Mouse (Mus musculus) heart, adult 9 months (tissue): ENCODE measurements around the gene Slc35f2.

Experiments used
- DNase-seq, 2 experiments: peaks; one replicate each; pipeline ENCODE4 v3.0.0; 2022; ENCODE audit warnings: low spot score in 2 of 2

Slc35f2 gene

GRCm38 (mm10) chr9:53771344-53772021, at the start of gene Slc35f2:
Gene Slc35f2, plus strand, starts transcription at chr9:53771538.
- no peak for DNase-seq

GRCm38 (mm10) chr9:53740829-53741404, 30.4 kb upstream of the Slc35f2 start:
- no peak for DNase-seq

DNA sequence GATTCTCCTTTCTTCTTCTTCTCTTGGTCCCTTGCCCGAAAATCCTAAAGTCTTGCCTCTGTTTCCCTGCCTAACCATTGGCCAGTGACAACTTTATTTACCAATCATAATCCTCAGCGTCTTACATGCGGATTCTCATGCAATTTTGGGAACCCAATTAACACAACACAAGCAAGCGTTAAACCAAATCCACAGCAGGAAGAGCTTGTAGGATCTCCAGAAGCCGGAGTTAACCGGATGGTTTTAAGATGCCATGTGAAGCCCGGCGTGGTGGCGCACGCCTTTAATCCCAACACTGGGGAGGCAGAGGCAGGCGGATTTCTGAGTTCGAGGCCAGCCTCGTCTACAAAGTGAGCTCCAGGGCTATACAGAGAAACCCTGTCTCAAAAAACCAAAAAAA, 20.9 kb upstream of the Slc35f2 start:
- no peak for DNase-seq

- no peak for DNase-seq
Observed at GRCm38 (mm10) chr9:53750899-53751298, 20.4 kb upstream of the Slc35f2 start.

DNA sequence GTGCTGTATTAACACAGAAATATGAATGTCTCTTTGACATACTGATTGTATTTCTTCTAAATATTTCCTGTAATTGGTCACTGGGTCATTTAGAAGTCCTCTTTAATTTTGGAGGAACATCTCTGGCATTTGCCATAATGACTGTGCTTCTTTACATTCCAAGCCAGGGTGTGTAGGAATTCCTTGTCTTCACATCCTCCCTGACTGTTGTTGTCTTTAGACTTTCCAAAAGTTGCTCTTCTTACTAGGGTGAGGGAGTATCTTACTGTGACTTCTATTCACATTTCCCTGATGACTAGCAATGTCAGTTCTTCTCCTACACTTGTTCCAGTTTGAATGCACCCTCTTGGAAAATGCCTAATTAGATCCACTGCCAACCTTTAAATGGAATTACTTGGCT, 16.5 kb upstream of the Slc35f2 start:
- DNase-seq, result no peak

GRCm38 (mm10) chr9:53758142-53758541, 13.2 kb upstream of the Slc35f2 start:
- no peak for DNase-seq

- no peak for DNase-seq
Observed at GRCm38 (mm10) chr9:53764697-53765096, 6.6 kb upstream of the Slc35f2 start.

DNA sequence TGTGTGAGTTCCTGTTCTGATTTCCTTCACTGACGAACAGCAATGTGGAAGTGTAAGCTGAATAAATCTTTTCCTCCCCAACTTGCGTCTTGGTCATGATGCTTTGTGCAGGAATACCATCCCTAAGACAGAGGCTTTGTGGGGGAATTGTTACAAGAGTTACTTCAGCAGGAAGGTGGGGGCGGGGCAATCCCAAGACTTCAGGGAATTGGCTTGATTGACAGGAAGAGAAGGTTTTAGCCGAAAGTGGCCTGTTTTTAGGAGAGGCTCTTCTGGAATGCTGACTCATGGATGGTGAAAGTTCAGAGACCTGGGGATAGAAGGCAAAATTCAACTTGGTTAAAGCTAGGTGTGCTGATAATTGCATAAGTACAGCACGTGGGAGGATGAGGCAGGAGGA, 2.9 kb upstream of the Slc35f2 start:
- no peak for DNase-seq

GRCm38 (mm10) chr9:53770771-53771343, 481 bp upstream of the Slc35f2 start:
- no peak for DNase-seq

GRCm38 (mm10) chr9:53772121-53772561, 803 bp downstream of the Slc35f2 start:
- no peak for DNase-seq

GRCm38 (mm10) chr9:53775511-53775910, 4.2 kb downstream of the Slc35f2 start:
- DNase-seq, result no peak

DNA sequence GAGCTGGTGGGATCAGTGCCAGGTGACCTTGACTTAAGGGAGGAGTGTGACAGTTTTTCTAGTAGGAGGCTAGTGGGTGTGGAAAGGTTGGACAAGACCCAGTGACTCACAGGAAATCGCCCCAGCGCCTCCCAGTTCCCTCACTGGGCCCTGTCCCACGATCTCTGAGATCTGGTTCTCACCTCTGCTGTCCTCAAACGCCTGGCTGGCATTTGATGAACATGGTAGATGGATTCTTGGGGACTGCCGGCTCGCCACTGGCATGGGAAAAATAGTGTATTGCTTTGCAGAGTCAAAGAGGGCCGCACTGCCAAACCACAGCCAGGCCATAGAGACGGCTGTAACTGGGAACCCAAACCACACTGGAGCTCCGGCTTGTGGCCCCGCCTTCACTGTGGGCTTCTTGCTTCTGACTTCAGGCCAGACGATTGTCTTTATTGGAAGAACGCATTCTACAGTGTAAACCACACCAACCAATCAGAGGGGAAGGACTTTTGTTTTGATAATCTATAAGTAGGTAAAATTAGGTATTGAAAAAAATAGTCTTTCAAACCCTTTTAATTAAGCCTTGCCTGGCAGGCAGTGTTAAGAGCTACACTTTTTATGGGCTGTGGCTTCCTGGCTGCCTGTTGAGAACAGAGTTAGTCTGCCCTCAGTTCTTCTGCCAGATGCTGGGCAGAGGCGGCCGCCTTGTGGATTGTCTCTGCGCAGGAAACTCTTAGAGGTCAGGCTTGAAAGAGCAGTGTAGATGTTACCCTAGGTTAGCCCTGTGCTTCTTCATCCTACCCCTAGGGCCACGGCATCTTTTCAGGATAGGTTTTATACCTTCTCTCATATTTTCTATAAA, 15.4 kb downstream of the Slc35f2 start:
- DNase-seq, result no peak

- DNase-seq, result no peak
Observed at GRCm38 (mm10) chr9:53793830-53794330, 22.5 kb downstream of the Slc35f2 start.

GRCm38 (mm10) chr9:53794490-53794889, 23.2 kb downstream of the Slc35f2 start:
- DNase-seq, result no peak

DNA sequence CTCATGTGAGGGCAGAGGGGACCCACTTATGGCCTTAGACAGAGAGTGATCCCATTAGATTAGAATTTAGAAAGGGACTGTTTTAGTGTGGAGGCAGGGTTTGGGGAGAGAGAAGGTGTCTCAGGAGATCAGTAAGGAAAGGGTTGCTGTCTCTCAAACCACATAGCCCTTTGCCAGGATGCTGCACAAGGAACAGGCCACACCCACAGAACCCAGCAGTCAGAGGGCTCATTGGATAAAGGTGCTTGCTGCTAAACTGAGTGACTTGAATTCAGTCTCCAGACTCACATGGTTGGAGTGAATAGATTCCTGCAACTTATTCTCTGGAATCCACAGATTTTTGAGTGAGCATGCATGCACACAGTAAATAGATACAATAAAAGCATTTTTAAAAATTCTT, 24.0 kb downstream of the Slc35f2 start:
- no peak for DNase-seq

DNA sequence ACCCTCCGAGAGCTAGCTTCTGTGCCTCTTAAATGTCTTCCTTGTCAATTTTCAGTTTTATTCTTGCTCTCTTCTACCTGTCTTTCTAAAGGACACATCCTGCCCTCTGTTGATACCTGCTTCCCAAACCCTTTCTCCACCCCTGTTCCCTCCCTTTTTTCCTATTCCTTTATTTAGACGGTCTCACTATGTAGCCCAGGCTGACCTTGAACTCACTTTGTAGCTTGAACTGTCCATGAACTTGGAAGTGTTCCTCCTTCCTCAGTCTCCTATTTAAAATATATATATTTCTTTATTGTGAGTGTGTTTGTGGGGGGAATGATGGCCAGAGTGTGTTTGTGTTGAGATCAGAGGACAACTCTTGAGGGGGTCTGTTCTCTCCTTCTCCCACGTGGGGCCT, 25.0 kb downstream of the Slc35f2 start:
- DNase-seq, result no peak

GRCm38 (mm10) chr9:53797141-53797540, 25.8 kb downstream of the Slc35f2 start:
- no peak for DNase-seq

DNA sequence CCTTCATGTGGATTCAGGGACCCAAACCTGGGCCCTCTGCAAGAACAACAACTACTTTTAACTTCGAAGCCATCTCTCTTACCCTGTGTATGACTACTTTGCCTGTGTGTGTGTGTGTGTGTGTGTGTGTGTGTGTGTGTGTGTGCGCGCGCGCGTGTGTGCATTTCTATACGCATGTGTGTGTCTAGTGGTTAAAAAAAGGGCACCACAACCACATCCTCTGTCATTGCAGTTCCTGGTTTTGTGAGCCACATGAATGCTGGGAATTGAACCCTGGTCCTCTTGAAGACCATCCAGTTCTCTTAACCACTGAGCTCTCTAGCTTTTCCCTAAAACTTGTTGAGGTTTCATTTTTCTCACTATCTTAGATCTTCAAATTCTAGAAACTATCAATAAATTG, 31.6 kb downstream of the Slc35f2 start:
- DNase-seq, result no peak

DNA sequence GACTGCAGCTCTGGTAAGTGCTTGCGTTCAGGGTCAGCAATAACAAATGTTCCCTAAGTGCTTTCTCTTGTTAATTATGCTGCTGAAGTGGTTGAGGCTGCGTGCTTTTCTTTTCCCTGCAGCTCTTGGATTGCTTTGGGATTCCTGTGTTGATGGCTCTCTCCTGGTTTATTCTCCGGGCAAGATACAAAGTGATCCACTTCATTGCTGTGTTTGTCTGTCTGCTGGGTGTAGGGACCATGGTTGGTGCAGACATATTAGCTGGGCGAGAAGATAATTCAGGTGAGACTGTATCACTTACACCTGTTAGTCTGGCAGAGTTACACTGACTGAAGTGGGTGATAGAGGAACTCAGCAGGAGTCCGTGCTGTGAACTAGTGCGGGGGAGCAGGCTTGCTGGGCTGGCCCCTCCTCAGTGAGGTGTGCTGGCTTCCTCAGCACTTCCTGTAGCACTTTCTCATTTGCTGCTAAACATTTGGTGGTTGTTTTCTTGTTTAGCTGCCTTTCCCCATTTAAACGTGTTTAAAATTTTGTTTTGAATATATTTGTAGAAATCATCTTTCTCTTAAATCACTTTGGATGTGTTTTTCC, 35.3 kb downstream of the Slc35f2 start:
- DNase-seq, result no peak

DNA sequence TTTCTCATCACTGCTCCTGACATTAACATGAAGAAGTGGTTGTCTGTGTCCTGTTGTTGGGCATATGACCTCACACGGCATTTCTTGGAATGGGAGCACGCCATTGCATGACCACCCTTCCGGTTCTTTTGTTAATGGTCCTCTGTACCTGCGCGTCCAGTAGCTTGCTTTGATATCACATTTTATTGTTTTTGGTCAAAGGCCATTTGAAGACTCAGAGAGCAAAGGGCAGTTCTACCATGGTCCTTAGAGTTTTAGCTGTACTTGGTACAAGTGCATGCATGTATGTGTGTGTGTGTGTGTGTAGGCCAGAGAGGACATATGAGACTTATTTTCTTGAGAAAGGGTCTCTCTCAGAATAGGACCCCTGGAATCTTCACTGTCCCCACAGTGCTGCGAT, 42.1 kb downstream of the Slc35f2 start:
- no peak for DNase-seq

DNA sequence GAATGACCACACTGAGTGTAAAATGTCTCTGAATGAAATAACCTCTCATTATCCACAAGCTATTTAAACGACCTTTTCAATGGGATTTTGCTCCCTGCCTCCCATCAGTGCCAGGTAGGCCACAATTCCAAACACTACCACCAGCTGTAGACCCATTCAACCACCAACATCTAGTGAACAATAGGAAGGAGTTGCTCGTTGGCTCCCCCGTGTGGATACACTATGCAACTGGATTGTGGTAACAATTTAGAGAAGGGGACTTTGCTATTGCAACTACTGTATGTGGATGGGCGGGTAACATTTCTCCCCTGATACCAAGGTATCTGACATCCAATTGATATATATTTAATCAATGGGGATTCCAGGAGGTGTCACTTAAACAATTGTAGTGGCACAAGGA, 47.4 kb downstream of the Slc35f2 start:
- peak in 1 of 2 experiments; percentile 11 for DNase-seq

GRCm38 (mm10) chr9:53825318-53825717, 54.0 kb downstream of the Slc35f2 start:
- no peak for DNase-seq
